Mouse (Mus musculus) heart, embryonic 12.5 days (tissue): Measurements from ENCODE around the gene Prrt1. TPM values are rescaled to one million over a fixed set of nuclear protein-coding genes. Genes with fewer than 3 reads are reported as not detected.

Source experiments
- ATAC-seq: fragments of 200-750 bp; cut with Nextera tagmentation; 2 replicates; pipeline ENCODE4 v1.8.0; 2017; ENCODE audit warnings: moderate TSS enrichment, moderate library complexity; ENCODE audit not compliant: insufficient number of reproducible peaks, low FRiP score
- H3K27ac ChIP-seq: fragments of 300-500 bp; sonication (generic); 2 replicates; pipeline ENCODE4 v1.5.1; 2016; ENCODE audit warnings: mild to moderate bottlenecking, moderate library complexity; ENCODE audit not compliant: poor library complexity, severe bottlenecking
- H3K27me3 ChIP-seq: fragments of 300-500 bp; sonication (generic); replicated peaks from 2 replicates; pipeline ENCODE4 v1.6.1; 2016; ENCODE audit warnings: mild to moderate bottlenecking, moderate library complexity
- H3K36me3 ChIP-seq: fragments of 300-500 bp; sonication (generic); 2 replicates; pipeline ENCODE4 v1.6.1; 2016; ENCODE audit warnings: mild to moderate bottlenecking, moderate library complexity
- H3K4me1 ChIP-seq: fragments of 300-500 bp; sonication (generic); replicated peaks from 2 replicates; pipeline ENCODE4 v1.6.1; 2016; ENCODE audit warnings: mild to moderate bottlenecking
- H3K4me2 ChIP-seq: fragments of 300-500 bp; sonication (generic); 2 replicates; pipeline ENCODE4 v1.6.1; 2016; ENCODE audit warnings: mild to moderate bottlenecking, moderate library complexity
- H3K4me3 ChIP-seq: fragments of 300-500 bp; sonication (generic); 2 replicates; pipeline ENCODE4 v1.5.1; 2016; ENCODE audit warnings: mild to moderate bottlenecking
- H3K9ac ChIP-seq: fragments of 300-500 bp; sonication (generic); 2 replicates; pipeline ENCODE4 v1.6.1; 2016; ENCODE audit warnings: mild to moderate bottlenecking, moderate library complexity
- H3K9me3 ChIP-seq: fragments of 300-500 bp; sonication (generic); replicated peaks from 2 replicates; pipeline ENCODE4 v1.6.1; 2016; ENCODE audit warnings: mild to moderate bottlenecking, moderate library complexity
- WGBS: fragments of 180-500 bp; shearing (Covaris S2); methylation state at CpG from one replicate; pipeline ENCODE4 v1.1.7; 2016; 5-methylcytosine and 5-hydroxymethylcytosine counted together
- polyA plus RNA-seq: library from polyadenylated mRNA; unstranded; fragments of >200 nt; fragmentation: Nextera tagmentation; extraction: Ambion mirVana; gene quantifications from 2 replicates; pipeline ENCODE4 v1.2.1, GENCODE M21; 2016

Prrt1 gene
- polyA plus RNA-seq, result 0.17 TPM in 1 of 2 replicates, not detected in the other

GRCm38 (mm10) chr17:34629221-34629751, at the start of gene Prrt1:
Gene Prrt1, plus strand, starts transcription at chr17:34629533.
- Histone ChIP-seq H3K4me1 (peaks cover 49% of the 10 kb centered on the region), H3K36me3 (peaks cover 8% of the 10 kb centered on the region), H3K27ac (peak within 1 kb of the TSS; percentile 97), H3K4me2 (peak within 1 kb of the TSS; percentile 95), H3K27me3 (peaks cover 56% of the 10 kb centered on the region), H3K9me3 (no peaks in the 10 kb centered on the region), H3K9ac (peak within 1 kb of the TSS; percentile 86), H3K4me3 (peak within 1 kb of the TSS; percentile 88)
- ATAC-seq, result no peak
- 3% methylated on average over 16 of the region's 16 CpGs for WGBS

GRCm38 (mm10) chr17:34582528-34582927, 46.8 kb upstream of the Prrt1 start:
- H3K9ac ChIP-seq, result no peak overlapping the region
- no peaks in the 10 kb centered on the region for H3K27me3 ChIP-seq
- no peak overlapping the region for H3K4me3 ChIP-seq
- H3K4me2 ChIP-seq, result no peak overlapping the region
- no peak for ATAC-seq
- H3K36me3 ChIP-seq, result peaks cover 8% of the 10 kb centered on the region; the same call in 1 of the 2 replicates
- peaks cover 10% of the 10 kb centered on the region; the same call in 1 of the 2 replicates for H3K4me1 ChIP-seq
- 88% methylated on average over 12 of the region's 12 CpGs for whole genome bisulfite sequencing
- no peaks in the 10 kb centered on the region for H3K9me3 ChIP-seq
- no peak overlapping the region for H3K27ac ChIP-seq

- WGBS, result 50% methylated on average over 7 of the region's 7 CpGs
- H3K9me3 ChIP-seq, result no peaks in the 10 kb centered on the region
- no peak overlapping the region for H3K4me3 ChIP-seq
- H3K27ac ChIP-seq, result no peak overlapping the region
- H3K27me3 ChIP-seq, result no peaks in the 10 kb centered on the region
- 0 out of 2 replicates have a peak, but pooled peaks cover 3% of the 10 kb centered on the region for H3K36me3 ChIP-seq
- no peak overlapping the region for H3K9ac ChIP-seq
- peaks cover 15% of the 10 kb centered on the region for H3K4me1 ChIP-seq
- no peak overlapping the region for H3K4me2 ChIP-seq
- no peak for ATAC-seq
These were observed 45.9 kb upstream of the Prrt1 start for GRCm38 (mm10) chr17:34583397-34583796.

GRCm38 (mm10) chr17:34583819-34584218, 45.5 kb upstream of the Prrt1 start:
- H3K27me3 ChIP-seq, result no peaks in the 10 kb centered on the region
- H3K9me3 ChIP-seq, result no peaks in the 10 kb centered on the region
- H3K36me3 ChIP-seq, result 0 out of 2 replicates have a peak, but pooled peaks cover 3% of the 10 kb centered on the region
- no peak overlapping the region for H3K4me3 ChIP-seq
- 71% methylated on average over 8 of the region's 8 CpGs for WGBS
- peaks cover 18% of the 10 kb centered on the region for H3K4me1 ChIP-seq
- no peak for ATAC-seq
- no peak overlapping the region for H3K4me2 ChIP-seq
- no peak overlapping the region for H3K27ac ChIP-seq
- H3K9ac ChIP-seq, result no peak overlapping the region

GRCm38 (mm10) chr17:34585121-34585520, 44.2 kb upstream of the Prrt1 start:
- WGBS, result 84% methylated on average over 8 of the region's 8 CpGs
- no peak overlapping the region for H3K9ac ChIP-seq

GRCm38 (mm10) chr17:34585877-34586771, 43.2 kb upstream of the Prrt1 start:
- WGBS, result 31% methylated on average over 32 of the region's 32 CpGs
- no peaks in the 10 kb centered on the region for H3K27me3 ChIP-seq
- peak overlapping the region; percentile 97 for H3K4me2 ChIP-seq
- peak overlapping the region; percentile 94 for H3K27ac ChIP-seq
- H3K4me3 ChIP-seq, result peak overlapping the region; percentile 78
- H3K9ac ChIP-seq, result peak overlapping the region; percentile 93
- H3K9me3 ChIP-seq, result no peaks in the 10 kb centered on the region
- H3K4me1 ChIP-seq, result peaks cover 41% of the 10 kb centered on the region
- no peaks in the 10 kb centered on the region for H3K36me3 ChIP-seq
- no peak for ATAC-seq

More at GRCm38 (mm10) chr17:34585121-34585520, 44.2 kb upstream of the Prrt1 start:
- Histone ChIP-seq H3K27ac (no peak overlapping the region), H3K27me3 (no peaks in the 10 kb centered on the region), H3K9me3 (no peaks in the 10 kb centered on the region), H3K4me1 (peaks cover 31% of the 10 kb centered on the region), H3K4me3 (no peak overlapping the region), H3K4me2 (no peak overlapping the region), H3K36me3 (no peaks in the 10 kb centered on the region)
- ATAC-seq, result no peak

- Histone ChIP-seq H3K4me2 (peak overlapping the region; percentile 97), H3K9me3 (no peaks in the 10 kb centered on the region), H3K4me1 (peaks cover 46% of the 10 kb centered on the region), H3K27me3 (no peaks in the 10 kb centered on the region), H3K4me3 (peak overlapping the region; percentile 78), H3K27ac (peak overlapping the region; percentile 94), H3K9ac (peak overlapping the region; percentile 93), H3K36me3 (no peaks in the 10 kb centered on the region)
- under 1% methylated on average over 38 of the region's 38 CpGs for WGBS
- peak; percentile 84 for ATAC-seq
These were observed 42.4 kb upstream of the Prrt1 start for GRCm38 (mm10) chr17:34586796-34587422.

GRCm38 (mm10) chr17:34587423-34587811, 41.9 kb upstream of the Prrt1 start:
- peak overlapping the region; percentile 97 for H3K4me2 ChIP-seq
- peak overlapping the region; percentile 78 for H3K4me3 ChIP-seq
- H3K36me3 ChIP-seq, result no peaks in the 10 kb centered on the region
- H3K4me1 ChIP-seq, result peaks cover 46% of the 10 kb centered on the region
- WGBS, result under 1% methylated on average over 50 of the region's 50 CpGs
- H3K27ac ChIP-seq, result peak overlapping the region; percentile 94
- peak; percentile 86 for ATAC-seq
- H3K27me3 ChIP-seq, result no peaks in the 10 kb centered on the region
- no peaks in the 10 kb centered on the region for H3K9me3 ChIP-seq
- H3K9ac ChIP-seq, result peak overlapping the region; percentile 93

- H3K27ac ChIP-seq, result peak overlapping the region; percentile 94
- H3K4me2 ChIP-seq, result peak overlapping the region; percentile 97
- peak overlapping the region; percentile 93 for H3K9ac ChIP-seq
- H3K9me3 ChIP-seq, result no peaks in the 10 kb centered on the region
- WGBS, result 2% methylated on average over 19 of the region's 19 CpGs
- no peak for ATAC-seq
- no peaks in the 10 kb centered on the region for H3K36me3 ChIP-seq
- peak overlapping the region; percentile 78 for H3K4me3 ChIP-seq
- no peaks in the 10 kb centered on the region for H3K27me3 ChIP-seq
- H3K4me1 ChIP-seq, result peaks cover 46% of the 10 kb centered on the region
These were observed 41.5 kb upstream of the Prrt1 start for GRCm38 (mm10) chr17:34587814-34588213.

- no peak for ATAC-seq
- Histone ChIP-seq H3K27me3 (no peaks in the 10 kb centered on the region), H3K4me2 (peak overlapping the region; percentile 76), H3K9me3 (no peaks in the 10 kb centered on the region), H3K4me3 (no peak overlapping the region), H3K4me1 (peaks cover 56% of the 10 kb centered on the region), H3K9ac (no peak overlapping the region), H3K27ac (peak overlapping the region; percentile 49), H3K36me3 (peaks cover 2% of the 10 kb centered on the region)
- WGBS, result 63% methylated on average over 3 of the region's 3 CpGs
These were observed 40.6 kb upstream of the Prrt1 start for GRCm38 (mm10) chr17:34588767-34589166.

GRCm38 (mm10) chr17:34589206-34589605, 40.1 kb upstream of the Prrt1 start:
- no peaks in the 10 kb centered on the region for H3K27me3 ChIP-seq
- peaks cover 60% of the 10 kb centered on the region for H3K4me1 ChIP-seq
- H3K9ac ChIP-seq, result peak overlapping the region; percentile 44; the same call in 1 of the 2 replicates
- peak overlapping the region; percentile 49 for H3K27ac ChIP-seq
- 31% methylated on average over 7 of the region's 7 CpGs for WGBS
- H3K36me3 ChIP-seq, result peaks cover 6% of the 10 kb centered on the region
- H3K4me2 ChIP-seq, result peak overlapping the region; percentile 76
- H3K4me3 ChIP-seq, result no peak overlapping the region
- ATAC-seq, result no peak
- H3K9me3 ChIP-seq, result no peaks in the 10 kb centered on the region
